Mouse (Mus musculus) heart, postnatal 0 days (tissue): ENCODE measurements around the gene AC131692.1. TPM values are rescaled to one million over a fixed set of nuclear protein-coding genes. Genes with fewer than 3 reads are reported as not detected.
"Not testable (repeated sequence)": the region's sequence is repeated elsewhere in the genome, so short reads cannot be mapped to it uniquely, and the experiment has no call there.

Experiments used
- ATAC-seq: fragments of 200-750 bp; cut with Nextera tagmentation; 2 replicates; pipeline ENCODE4 v1.8.0; 2017; ENCODE audit warnings: low read depth, moderate number of reproducible peaks, moderate library complexity; ENCODE audit not compliant: insufficient read depth
- DNase-seq: peaks from one replicate; pipeline ENCODE4 v3.0.0-alpha.2; 2016; ENCODE audit warnings: low spot score
- H3K27ac ChIP-seq: fragments of 300-500 bp; sonication (generic); 2 replicates; pipeline ENCODE4 v1.5.1; 2014; ENCODE audit warnings: low read depth, mild to moderate bottlenecking
- H3K27me3 ChIP-seq: fragments of 300-500 bp; sonication (generic); 2 replicates; pipeline ENCODE4 v1.6.1; 2014; ENCODE audit warnings: low read length, mixed read lengths; ENCODE audit not compliant: control insufficient read depth, insufficient read depth
- H3K36me3 ChIP-seq: fragments of 300-500 bp; sonication (generic); replicated peaks from 2 replicates; pipeline ENCODE4 v1.6.1; 2014; ENCODE audit warnings: low read length, mixed read lengths; ENCODE audit not compliant: control insufficient read depth, insufficient read depth
- H3K4me1 ChIP-seq: fragments of 300-500 bp; sonication (generic); 2 replicates; pipeline ENCODE4 v1.6.1; 2014; ENCODE audit warnings: antibody characterized with exemption; ENCODE audit not compliant: control insufficient read depth, insufficient read depth
- H3K4me2 ChIP-seq: fragments of 300-500 bp; sonication (generic); 2 replicates; pipeline ENCODE4 v1.6.1; 2014; ENCODE audit warnings: low read depth, mild to moderate bottlenecking, low read length, moderate library complexity
- H3K4me3 ChIP-seq: fragments of 300-500 bp; sonication (generic); 2 replicates; pipeline ENCODE4 v1.5.1; 2014; ENCODE audit warnings: low read depth, low read length
- H3K9ac ChIP-seq: fragments of 300-500 bp; sonication (generic); replicated peaks from 2 replicates; pipeline ENCODE4 v1.6.1; 2014; ENCODE audit warnings: low read depth, low read length, mixed read lengths
- H3K9me3 ChIP-seq: fragments of 300-500 bp; sonication (generic); replicated peaks from 2 replicates; pipeline ENCODE4 v1.6.1; 2016; ENCODE audit warnings: low read length; ENCODE audit not compliant: control insufficient read depth
- CTCF ChIP-seq: IDR thresholded peaks from 2 replicates; pipeline ENCODE4 v1.5.1; 2016; ENCODE audit warnings: antibody characterized with exemption, control low read depth, low read depth
- EP300 ChIP-seq: IDR thresholded peaks from 2 replicates; pipeline ENCODE4 v1.6.1; 2016; ENCODE audit warnings: antibody characterized with exemption, low read depth
- WGBS: fragments of 180-500 bp; shearing (Covaris S2); extraction: QIAGEN DNeasy Blood & Tissue Kit; methylation state at CpG from one replicate; pipeline ENCODE4 v1.1.7; 2014; 5-methylcytosine and 5-hydroxymethylcytosine counted together
- polyA plus RNA-seq: library from polyadenylated mRNA; unstranded; fragments of >200 nt; fragmentation: Nextera tagmentation; extraction: Ambion mirVana; gene quantifications from 2 replicates; pipeline ENCODE4 v1.2.1, GENCODE M21; 2015
- total RNA-seq: library from RNA; depleted of rRNA; stranded (reverse); fragments of >200 nt; gene quantifications from 2 replicates; pipeline ENCODE4 v1.2.3, GENCODE M21; 2014; ENCODE audit warnings: low replicate concordance

Gene AC131692.1
- total and polyA plus RNA-seq, 2 experiments from 2014 or later: not detected

DNA sequence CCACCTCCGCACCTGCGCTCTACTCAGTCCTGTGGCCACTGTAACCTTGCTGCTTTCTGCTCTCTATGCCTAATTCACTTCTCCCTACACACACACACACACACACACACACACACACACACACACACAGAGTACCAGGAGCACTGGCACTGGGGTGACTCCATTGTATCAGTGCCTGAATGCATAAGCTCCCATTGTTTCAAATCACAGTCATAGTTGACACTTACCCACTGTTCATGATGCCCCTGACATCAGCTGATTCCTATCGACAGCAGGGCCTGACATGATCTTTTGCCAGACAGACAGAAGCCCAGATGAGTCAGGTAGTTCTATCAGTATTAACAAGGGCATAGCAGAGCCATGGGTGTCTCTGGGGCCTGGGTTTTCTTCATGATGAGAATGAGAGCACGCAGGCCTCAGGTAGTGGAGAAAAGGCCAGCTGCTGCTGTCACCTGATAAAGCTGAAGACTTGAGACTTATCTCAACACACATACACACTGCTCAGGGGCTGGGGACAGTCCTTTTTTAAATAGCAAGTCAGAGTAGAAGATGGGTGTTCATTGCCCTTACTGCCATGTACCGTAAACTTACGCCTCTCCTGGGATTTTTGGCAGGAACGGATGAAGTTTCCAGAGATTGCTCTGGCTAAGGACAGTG, 38.1 kb downstream of the AC131692.1 start:
- no peak overlapping the region for H3K4me2 ChIP-seq
- no peak overlapping the region for H3K9ac ChIP-seq
- no peaks in the 10 kb centered on the region for H3K27me3 ChIP-seq
- ATAC-seq (no peak), DNase-seq (no peak)
- peaks cover 12% of the 10 kb centered on the region; the same call in 1 of the 2 replicates for H3K36me3 ChIP-seq
- no peaks in the 10 kb centered on the region for H3K9me3 ChIP-seq
- H3K27ac ChIP-seq: no peak overlapping the region
- no peak overlapping the region for H3K4me3 ChIP-seq
- no peak for TF ChIP-seq CTCF
- TF ChIP-seq EP300: no peak
- H3K4me1 ChIP-seq: no peaks in the 10 kb centered on the region; the same call in 1 of the 2 replicates
- WGBS: 78% methylated on average over 7 of the region's 7 CpGs

- ATAC-seq, H3K4me3 ChIP-seq, DNase-seq, H3K4me1 ChIP-seq, H3K27ac ChIP-seq, H3K27me3 ChIP-seq, H3K9ac ChIP-seq, H3K4me2 ChIP-seq, H3K9me3 ChIP-seq: not testable (repeated sequence)
- 35% methylated on average over 1 of the region's 1 CpGs for WGBS
- H3K36me3 ChIP-seq: peaks cover 16% of the 10 kb centered on the region; the same call in 1 of the 2 replicates
Measured at GRCm38 (mm10) chr19:6133197-6133596, 39.0 kb downstream of the AC131692.1 start.

- Histone ChIP-seq H3K27me3 (no peaks in the 10 kb centered on the region), H3K9me3 (no peaks in the 10 kb centered on the region), H3K27ac (no peak overlapping the region), H3K4me3 (no peak overlapping the region), H3K4me2 (no peak overlapping the region), H3K36me3 (peaks cover 16% of the 10 kb centered on the region; the same call in 1 of the 2 replicates), H3K9ac (no peak overlapping the region), H3K4me1 (peaks cover 2% of the 10 kb centered on the region; the same call in 1 of the 2 replicates)
- 80% methylated on average over 3 of the region's 3 CpGs for WGBS
- no peak for TF ChIP-seq CTCF
- TF ChIP-seq EP300: no peak
- ATAC-seq: no peak
- no peak for DNase-seq
Measured at GRCm38 (mm10) chr19:6136397-6136796, 42.2 kb downstream of the AC131692.1 start.

- H3K9ac ChIP-seq: no peak overlapping the region
- TF ChIP-seq EP300 (no peak), CTCF (no peak)
- no peaks in the 10 kb centered on the region for H3K27me3 ChIP-seq
Measured at GRCm38 (mm10) chr19:6139701-6140100, 45.5 kb downstream of the AC131692.1 start.

DNA sequence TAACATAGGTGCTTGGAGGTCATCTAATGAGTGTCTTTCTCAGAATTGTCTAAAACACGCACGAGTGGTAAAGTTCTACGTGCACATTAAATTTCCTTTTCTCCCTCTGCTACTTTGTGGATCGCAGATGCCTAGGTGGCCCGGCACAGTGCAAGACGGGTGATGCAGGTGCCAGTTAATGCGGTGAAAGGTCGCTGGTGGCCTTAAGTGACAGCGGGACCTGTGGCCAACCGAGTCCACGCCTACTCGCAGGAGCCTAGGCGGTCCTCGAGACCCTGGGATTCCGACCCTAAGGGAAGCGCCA, 46.1 kb downstream of the AC131692.1 start:
- no peak for DNase-seq
- WGBS: 5% methylated on average over 16 of the region's 16 CpGs
- Histone ChIP-seq H3K9ac (peak overlapping the region; percentile 67), H3K36me3 (peaks cover 16% of the 10 kb centered on the region; the same call in 1 of the 2 replicates), H3K4me3 (peak overlapping the region; percentile 61), H3K4me1 (peaks cover 2% of the 10 kb centered on the region; the same call in 1 of the 2 replicates), H3K27me3 (no peaks in the 10 kb centered on the region), H3K4me2 (peak overlapping the region; percentile 84), H3K9me3 (no peaks in the 10 kb centered on the region), H3K27ac (peak overlapping the region; percentile 85)
- ATAC-seq: no peak
- TF ChIP-seq EP300: no peak
- no peak for TF ChIP-seq CTCF

More at GRCm38 (mm10) chr19:6139701-6140100, 45.5 kb downstream of the AC131692.1 start:
- Histone ChIP-seq H3K27ac (no peak overlapping the region; the same call in 1 of the 2 replicates), H3K9me3 (no peaks in the 10 kb centered on the region), H3K4me2 (no peak overlapping the region), H3K36me3 (peaks cover 16% of the 10 kb centered on the region; the same call in 1 of the 2 replicates), H3K4me3 (no peak overlapping the region), H3K4me1 (peaks cover 2% of the 10 kb centered on the region; the same call in 1 of the 2 replicates)
- ATAC-seq: no peak
- DNase-seq: no peak
- WGBS: 94% methylated on average over 6 of the region's 6 CpGs
